Mouse (Mus musculus) forebrain, embryonic 15.5 days (tissue): ENCODE measurements around the gene Cacna2d3. TPM values are rescaled to one million over a fixed set of nuclear protein-coding genes. Genes with fewer than 3 reads are reported as not detected.
A peak's percentile ranks its signal among the peaks of the same experiment; 100 is the strongest.

Source experiments
- ATAC-seq: fragments of 200-750 bp; cut with Nextera tagmentation; replicated peaks from 2 replicates; pipeline ENCODE4 v1.8.0; 2017; ENCODE audit warnings: mild to moderate bottlenecking, moderate TSS enrichment, moderate library complexity
- H3K27ac ChIP-seq: fragments of 300-500 bp; sonication (generic); replicated peaks from 2 replicates; pipeline ENCODE4 v1.5.1; 2015; ENCODE audit warnings: mild to moderate bottlenecking, inconsistent platforms
- H3K27me3 ChIP-seq: fragments of 300-500 bp; sonication (generic); 2 replicates; pipeline ENCODE4 v1.6.1; 2015; ENCODE audit warnings: inconsistent platforms
- H3K36me3 ChIP-seq: fragments of 300-500 bp; sonication (generic); 2 replicates; pipeline ENCODE4 v1.6.1; 2015; ENCODE audit warnings: mild to moderate bottlenecking, inconsistent platforms
- H3K4me1 ChIP-seq: fragments of 300-500 bp; sonication (generic); 2 replicates; pipeline ENCODE4 v1.6.1; 2015; ENCODE audit warnings: inconsistent platforms
- H3K4me2 ChIP-seq: fragments of 300-500 bp; sonication (generic); replicated peaks from 2 replicates; pipeline ENCODE4 v1.6.1; 2015; ENCODE audit warnings: mild to moderate bottlenecking, inconsistent platforms
- H3K4me3 ChIP-seq: fragments of 300-500 bp; sonication (generic); 2 replicates; pipeline ENCODE4 v1.5.1; 2015; ENCODE audit warnings: mild to moderate bottlenecking, inconsistent platforms
- H3K9ac ChIP-seq: fragments of 300-500 bp; sonication (generic); replicated peaks from 2 replicates; pipeline ENCODE4 v1.6.1; 2015; ENCODE audit warnings: mild to moderate bottlenecking, inconsistent platforms
- H3K9me3 ChIP-seq: fragments of 300-500 bp; sonication (generic); 2 replicates; pipeline ENCODE4 v1.6.1; 2016; ENCODE audit warnings: inconsistent platforms
- WGBS: fragments of 180-500 bp; shearing (Covaris S2); methylation state at CpG from one replicate; pipeline ENCODE4 v1.1.7; 2015; ENCODE audit warnings: mixed read lengths; 5-methylcytosine and 5-hydroxymethylcytosine counted together
- polyA plus RNA-seq: library from polyadenylated mRNA; unstranded; fragments of >200 nt; fragmentation: Nextera tagmentation; extraction: Ambion mirVana; gene quantifications from 2 replicates; pipeline ENCODE4 v1.2.1, GENCODE M21; 2015

Gene Cacna2d3
- polyA plus RNA-seq, 1 experiment from 2014 or later = 28.1 TPM

GRCm38 (mm10) chr14:29628213-29628612 is 93.5 kb downstream of the Cacna2d3 start:
- no peaks in the 10 kb centered on the region for H3K4me1 ChIP-seq
- H3K9ac ChIP-seq = no peak overlapping the region
- H3K27me3 ChIP-seq = no peaks in the 10 kb centered on the region
- no peaks in the 10 kb centered on the region for H3K36me3 ChIP-seq
- H3K9me3 ChIP-seq = no peaks in the 10 kb centered on the region
- ATAC-seq = no peak
- no peak overlapping the region for H3K27ac ChIP-seq
- H3K4me3 ChIP-seq = no peak overlapping the region
- 76% methylated on average over 8 of the region's 8 CpGs for WGBS
- no peak overlapping the region for H3K4me2 ChIP-seq

GRCm38 (mm10) chr14:29612436-29612835 is 109.2 kb downstream of the Cacna2d3 start:
- WGBS = 87% methylated on average over 5 of the region's 5 CpGs
- no peaks in the 10 kb centered on the region for H3K9me3 ChIP-seq
- no peak overlapping the region for H3K4me2 ChIP-seq
- no peak overlapping the region for H3K27ac ChIP-seq
- H3K27me3 ChIP-seq = no peaks in the 10 kb centered on the region
- H3K36me3 ChIP-seq = no peaks in the 10 kb centered on the region
- H3K9ac ChIP-seq = no peak overlapping the region
- H3K4me1 ChIP-seq = 0 out of 2 replicates have a peak, but pooled peaks cover 3% of the 10 kb centered on the region
- H3K4me3 ChIP-seq = no peak overlapping the region
- no peak for ATAC-seq

- WGBS = 42% methylated on average over 6 of the region's 6 CpGs
- no peak for ATAC-seq
- Histone ChIP-seq H3K9me3 (no peaks in the 10 kb centered on the region), H3K4me1 (0 out of 2 replicates have a peak, but pooled peaks cover 3% of the 10 kb centered on the region), H3K4me2 (no peak overlapping the region), H3K27ac (no peak overlapping the region), H3K36me3 (no peaks in the 10 kb centered on the region), H3K9ac (no peak overlapping the region), H3K27me3 (no peaks in the 10 kb centered on the region), H3K4me3 (no peak overlapping the region)
These were observed 112.9 kb downstream of the Cacna2d3 start for GRCm38 (mm10) chr14:29608761-29609160.

GRCm38 (mm10) chr14:29599428-29599827 is 122.2 kb downstream of the Cacna2d3 start:
- Histone ChIP-seq H3K9ac (no peak overlapping the region), H3K4me1 (no peaks in the 10 kb centered on the region), H3K4me3 (no peak overlapping the region), H3K27ac (no peak overlapping the region), H3K9me3 (no peaks in the 10 kb centered on the region), H3K36me3 (no peaks in the 10 kb centered on the region), H3K4me2 (no peak overlapping the region), H3K27me3 (no peaks in the 10 kb centered on the region)
- no peak for ATAC-seq
- WGBS = 58% methylated on average over 8 of the region's 8 CpGs

GRCm38 (mm10) chr14:29592896-29593295 is 128.8 kb downstream of the Cacna2d3 start:
- H3K27ac ChIP-seq = no peak overlapping the region
- H3K36me3 ChIP-seq = no peaks in the 10 kb centered on the region
- H3K4me3 ChIP-seq = no peak overlapping the region
- H3K27me3 ChIP-seq = no peaks in the 10 kb centered on the region
- H3K9ac ChIP-seq = no peak overlapping the region
- H3K4me1 ChIP-seq = no peaks in the 10 kb centered on the region
- H3K9me3 ChIP-seq = no peaks in the 10 kb centered on the region
- WGBS = 94% methylated on average over 4 of the region's 4 CpGs
- no peak overlapping the region for H3K4me2 ChIP-seq
- no peak for ATAC-seq

- Histone ChIP-seq H3K4me3 (no peak overlapping the region), H3K36me3 (no peaks in the 10 kb centered on the region), H3K27me3 (no peaks in the 10 kb centered on the region), H3K9me3 (no peaks in the 10 kb centered on the region), H3K4me2 (no peak overlapping the region), H3K27ac (no peak overlapping the region), H3K4me1 (no peaks in the 10 kb centered on the region), H3K9ac (no peak overlapping the region)
- ATAC-seq = no peak
- 84% methylated on average over 9 of the region's 9 CpGs for WGBS
These were observed 132.0 kb downstream of the Cacna2d3 start for GRCm38 (mm10) chr14:29589628-29590027.

GRCm38 (mm10) chr14:29581961-29582360 is 139.7 kb downstream of the Cacna2d3 start:
- Histone ChIP-seq H3K27me3 (no peaks in the 10 kb centered on the region), H3K4me1 (no peaks in the 10 kb centered on the region), H3K4me2 (no peak overlapping the region), H3K36me3 (no peaks in the 10 kb centered on the region), H3K27ac (no peak overlapping the region), H3K4me3 (no peak overlapping the region), H3K9me3 (no peaks in the 10 kb centered on the region), H3K9ac (no peak overlapping the region)
- no peak for ATAC-seq
- WGBS = 69% methylated on average over 2 of the region's 2 CpGs

- Histone ChIP-seq H3K4me2 (no peak overlapping the region), H3K36me3 (no peaks in the 10 kb centered on the region), H3K9ac (no peak overlapping the region), H3K4me3 (no peak overlapping the region), H3K4me1 (no peaks in the 10 kb centered on the region), H3K27me3 (no peaks in the 10 kb centered on the region), H3K9me3 (no peaks in the 10 kb centered on the region), H3K27ac (no peak overlapping the region)
- no peak for ATAC-seq
- WGBS = 78% methylated on average over 1 of the region's 1 CpGs
These were observed 143.9 kb downstream of the Cacna2d3 start for GRCm38 (mm10) chr14:29577786-29578185.

GRCm38 (mm10) chr14:29575551-29575950 is 146.1 kb downstream of the Cacna2d3 start:
- H3K4me1 ChIP-seq = no peaks in the 10 kb centered on the region
- H3K36me3 ChIP-seq = no peaks in the 10 kb centered on the region
- no peak overlapping the region for H3K27ac ChIP-seq
- H3K9me3 ChIP-seq = no peaks in the 10 kb centered on the region
- 56% methylated on average over 5 of the region's 5 CpGs for WGBS
- no peak overlapping the region for H3K4me3 ChIP-seq
- no peak overlapping the region for H3K4me2 ChIP-seq
- no peak for ATAC-seq
- no peaks in the 10 kb centered on the region for H3K27me3 ChIP-seq
- no peak overlapping the region for H3K9ac ChIP-seq

GRCm38 (mm10) chr14:29562704-29563103 is 159.0 kb downstream of the Cacna2d3 start:
- WGBS = 7% methylated on average over 6 of the region's 6 CpGs
- no peak for ATAC-seq
- peak overlapping the region; percentile 7; the same call in 1 of the 2 replicates for H3K27ac ChIP-seq

GRCm38 (mm10) chr14:29561122-29561834 is 160.4 kb downstream of the Cacna2d3 start:
- no peak for ATAC-seq
- no peak overlapping the region for H3K9ac ChIP-seq
- H3K4me2 ChIP-seq = no peak overlapping the region
- no peaks in the 10 kb centered on the region for H3K27me3 ChIP-seq
- 75% methylated on average over 11 of the region's 11 CpGs for WGBS
- H3K9me3 ChIP-seq = no peaks in the 10 kb centered on the region
- H3K4me3 ChIP-seq = no peak overlapping the region
- peaks cover 7% of the 10 kb centered on the region for H3K4me1 ChIP-seq
- H3K27ac ChIP-seq = no peak overlapping the region
- H3K36me3 ChIP-seq = no peaks in the 10 kb centered on the region

More at GRCm38 (mm10) chr14:29562704-29563103, 159.0 kb downstream of the Cacna2d3 start:
- H3K36me3 ChIP-seq = no peaks in the 10 kb centered on the region
- no peak overlapping the region for H3K9ac ChIP-seq
- H3K4me2 ChIP-seq = no peak overlapping the region
- no peaks in the 10 kb centered on the region for H3K9me3 ChIP-seq
- H3K4me1 ChIP-seq = peaks cover 15% of the 10 kb centered on the region
- no peaks in the 10 kb centered on the region for H3K27me3 ChIP-seq
- H3K4me3 ChIP-seq = no peak overlapping the region

GRCm38 (mm10) chr14:29558440-29558839 is 163.2 kb downstream of the Cacna2d3 start:
- H3K27me3 ChIP-seq = no peaks in the 10 kb centered on the region
- H3K9ac ChIP-seq = no peak overlapping the region
- H3K27ac ChIP-seq = peak overlapping the region; percentile 5; the same call in 1 of the 2 replicates
- H3K4me2 ChIP-seq = no peak overlapping the region
- no peak for ATAC-seq
- WGBS = 63% methylated on average over 8 of the region's 8 CpGs
- H3K4me1 ChIP-seq = peaks cover 7% of the 10 kb centered on the region
- H3K4me3 ChIP-seq = no peak overlapping the region
- no peaks in the 10 kb centered on the region for H3K36me3 ChIP-seq
- no peaks in the 10 kb centered on the region for H3K9me3 ChIP-seq

- Histone ChIP-seq H3K4me1 (no peaks in the 10 kb centered on the region), H3K36me3 (no peaks in the 10 kb centered on the region), H3K27ac (no peak overlapping the region), H3K4me3 (no peak overlapping the region), H3K9me3 (no peaks in the 10 kb centered on the region), H3K27me3 (no peaks in the 10 kb centered on the region), H3K4me2 (no peak overlapping the region), H3K9ac (no peak overlapping the region)
- no peak for ATAC-seq
- WGBS = 92% methylated on average over 3 of the region's 3 CpGs
These were observed 165.5 kb downstream of the Cacna2d3 start for GRCm38 (mm10) chr14:29556152-29556551.
